Mouse (Mus musculus): ENCODE results near the gene Olfr31.

The Olfr31 gene

GRCm38 (mm10) chr14:14322528-14322927 is at the start of gene Olfr31:
Gene Olfr31 (plus strand): TSS chr14:14322828.
- no peak for DNase-seq (ENCODE audit: low read depth in 2 of 2, low spot score in 2 of 2)

GRCm38 (mm10) chr14:14294426-14294825 is 28.2 kb upstream of the Olfr31 start:
- DNase-seq (ENCODE audit: low read depth in 2 of 2, low spot score in 2 of 2), result no peak

DNA sequence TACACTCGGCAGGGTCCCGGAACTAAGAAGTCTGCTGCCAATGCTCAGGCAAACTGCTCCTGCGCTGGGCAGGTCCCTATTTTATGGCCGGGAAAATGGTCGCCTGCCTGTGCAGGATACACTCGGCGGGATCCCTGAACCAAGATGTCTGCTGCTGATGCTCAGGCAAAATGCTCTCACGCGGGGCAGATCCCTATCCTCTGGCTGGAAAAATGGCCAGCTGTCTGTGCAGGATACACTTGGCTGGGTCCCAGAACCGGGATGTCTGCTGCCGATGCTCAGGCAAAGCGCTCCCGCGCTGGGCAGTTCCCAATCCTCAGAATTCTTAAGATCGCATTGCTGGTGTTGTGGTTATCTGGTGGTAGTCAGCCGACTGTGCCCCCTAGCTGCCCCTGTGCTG is 13.7 kb upstream of the Olfr31 start:
- no peak for DNase-seq (ENCODE audit: low read depth in 2 of 2, low spot score in 2 of 2)

- DNase-seq (ENCODE audit: low read depth in 2 of 2, low spot score in 2 of 2), result no peak
Measured at GRCm38 (mm10) chr14:14309416-14309815, 13.2 kb upstream of the Olfr31 start.

DNA sequence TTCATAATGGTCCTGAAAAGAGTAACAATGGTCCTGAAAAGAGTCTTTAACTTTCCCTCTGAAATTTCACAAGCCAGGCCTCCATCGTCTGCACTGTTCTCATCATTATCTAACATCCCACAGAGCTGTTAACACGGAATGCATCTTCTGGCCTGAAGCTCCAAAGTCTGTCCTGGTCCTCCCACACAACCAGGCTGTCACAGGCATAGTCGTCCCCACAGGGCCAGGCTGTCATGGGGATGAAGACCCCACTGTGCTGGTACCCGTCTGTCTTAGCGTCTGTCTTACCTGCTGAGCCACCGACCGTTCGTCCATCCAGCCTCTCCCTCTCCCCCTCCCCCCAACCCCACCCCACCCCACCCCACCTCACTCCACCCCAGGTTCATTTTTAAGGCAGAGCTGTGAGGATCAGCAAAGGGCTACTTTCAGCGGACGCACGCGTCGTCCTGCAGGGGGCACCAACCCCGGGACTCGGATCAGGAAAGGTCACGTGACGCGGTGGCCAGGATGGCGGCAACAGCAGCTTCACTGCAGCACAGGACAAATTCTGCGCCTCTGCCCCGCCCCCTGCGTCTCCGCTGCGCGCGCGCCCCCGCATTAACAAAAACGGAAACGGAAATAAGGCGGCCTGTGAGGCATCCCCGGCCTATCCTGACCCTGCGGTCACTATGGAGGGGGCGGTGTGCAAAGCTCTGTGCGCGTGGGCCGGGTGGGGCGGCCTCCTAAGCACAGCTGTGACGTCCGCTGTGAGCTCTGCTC is 22.7 kb downstream of the Olfr31 start:
- DNase-seq (ENCODE audit: low read depth in 2 of 2, low spot score in 2 of 2), result peak; percentile 92 to 94

- peak; percentile 69 to 76 for DNase-seq (ENCODE audit: low read depth in 2 of 2, low spot score in 2 of 2)
Measured at GRCm38 (mm10) chr14:14345948-14346812, 23.6 kb downstream of the Olfr31 start, which contains the start of gene Il3ra. Gene Il3ra (plus strand): TSS chr14:14346275.

GRCm38 (mm10) chr14:14346813-14347100 is 24.1 kb downstream of the Olfr31 start:
- no peak for DNase-seq (ENCODE audit: low read depth in 2 of 2, low spot score in 2 of 2)

DNA sequence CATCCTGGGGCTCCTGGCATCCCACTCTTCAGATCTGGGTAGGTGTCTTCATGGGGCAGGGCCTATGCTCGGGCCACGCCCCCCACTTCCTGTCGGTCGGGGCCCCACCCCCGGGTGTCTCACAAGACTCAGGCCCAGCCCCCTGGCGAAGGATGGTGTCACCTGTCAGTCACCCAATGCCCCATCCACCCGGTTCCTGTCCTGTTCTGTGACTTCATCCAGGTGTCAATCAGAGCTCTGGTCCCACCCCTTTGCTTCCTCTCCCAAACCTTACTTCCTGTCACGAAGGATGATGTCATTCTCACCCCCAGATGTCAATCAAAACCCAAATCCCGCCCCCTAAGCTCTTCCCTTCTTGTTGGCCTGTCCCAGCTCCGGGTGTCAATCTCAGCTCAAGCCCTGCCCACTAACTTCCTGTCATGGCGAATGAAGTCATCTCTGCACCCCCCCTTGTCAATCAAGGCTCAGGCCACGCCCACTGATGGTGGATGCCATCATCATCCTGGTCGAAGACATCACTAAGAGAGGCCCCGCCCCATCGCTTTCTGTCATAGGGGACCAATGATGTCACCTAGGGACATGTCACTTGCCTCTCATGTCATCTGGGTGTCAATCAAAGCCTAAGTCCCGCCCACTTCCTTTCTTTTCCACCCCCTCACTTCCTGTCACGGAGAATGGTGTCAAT is 24.7 kb downstream of the Olfr31 start:
- DNase-seq (ENCODE audit: low read depth in 2 of 2, low spot score in 2 of 2), result peak; percentile 55 to 62

DNA sequence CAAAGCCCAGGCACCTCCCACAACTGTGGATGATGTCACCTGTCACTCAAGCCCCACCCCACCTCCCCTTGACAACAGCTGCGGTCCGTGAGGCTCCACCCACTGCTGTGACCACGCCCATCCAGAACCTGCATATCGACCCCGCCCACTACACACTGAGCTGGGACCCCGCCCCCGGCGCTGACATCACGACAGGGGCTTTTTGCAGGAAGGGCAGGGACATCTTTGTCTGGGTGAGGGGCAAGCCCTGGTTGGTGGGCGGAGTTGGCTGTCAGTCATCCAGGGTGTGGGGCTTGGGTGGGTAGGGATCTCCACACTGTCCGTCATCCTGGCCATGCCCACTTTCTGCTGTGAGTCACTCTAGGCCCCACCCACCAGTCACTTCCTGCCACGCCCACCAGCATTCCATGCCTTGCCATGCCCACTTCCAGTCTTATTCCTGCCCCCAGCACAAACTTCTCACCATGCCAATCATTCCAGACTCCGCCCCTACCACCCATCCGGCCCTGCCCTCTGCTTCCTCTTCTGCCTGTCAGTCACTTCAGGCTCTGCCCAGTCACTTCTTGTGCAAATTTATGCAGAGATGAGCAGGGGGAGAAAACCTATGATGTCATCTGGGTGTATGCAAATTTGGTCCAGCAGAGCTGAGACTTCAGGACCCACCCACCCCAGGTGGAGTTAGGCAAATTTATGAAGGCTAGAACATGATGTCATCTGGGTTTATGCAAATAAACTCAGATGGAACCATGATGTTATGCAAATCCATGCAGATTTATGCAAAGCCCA is 25.4 kb downstream of the Olfr31 start:
- peak; percentile 45 to 49 for DNase-seq (ENCODE audit: low read depth in 2 of 2, low spot score in 2 of 2)

- peak in 1 of 2 experiments; percentile 13 for DNase-seq (ENCODE audit: low read depth in 2 of 2, low spot score in 2 of 2)
Measured at GRCm38 (mm10) chr14:14348674-14349401, 26.2 kb downstream of the Olfr31 start.

GRCm38 (mm10) chr14:14349485-14350262 is 27.0 kb downstream of the Olfr31 start:
- DNase-seq (ENCODE audit: low read depth in 2 of 2, low spot score in 2 of 2), result peak; percentile 61 to 67

DNA sequence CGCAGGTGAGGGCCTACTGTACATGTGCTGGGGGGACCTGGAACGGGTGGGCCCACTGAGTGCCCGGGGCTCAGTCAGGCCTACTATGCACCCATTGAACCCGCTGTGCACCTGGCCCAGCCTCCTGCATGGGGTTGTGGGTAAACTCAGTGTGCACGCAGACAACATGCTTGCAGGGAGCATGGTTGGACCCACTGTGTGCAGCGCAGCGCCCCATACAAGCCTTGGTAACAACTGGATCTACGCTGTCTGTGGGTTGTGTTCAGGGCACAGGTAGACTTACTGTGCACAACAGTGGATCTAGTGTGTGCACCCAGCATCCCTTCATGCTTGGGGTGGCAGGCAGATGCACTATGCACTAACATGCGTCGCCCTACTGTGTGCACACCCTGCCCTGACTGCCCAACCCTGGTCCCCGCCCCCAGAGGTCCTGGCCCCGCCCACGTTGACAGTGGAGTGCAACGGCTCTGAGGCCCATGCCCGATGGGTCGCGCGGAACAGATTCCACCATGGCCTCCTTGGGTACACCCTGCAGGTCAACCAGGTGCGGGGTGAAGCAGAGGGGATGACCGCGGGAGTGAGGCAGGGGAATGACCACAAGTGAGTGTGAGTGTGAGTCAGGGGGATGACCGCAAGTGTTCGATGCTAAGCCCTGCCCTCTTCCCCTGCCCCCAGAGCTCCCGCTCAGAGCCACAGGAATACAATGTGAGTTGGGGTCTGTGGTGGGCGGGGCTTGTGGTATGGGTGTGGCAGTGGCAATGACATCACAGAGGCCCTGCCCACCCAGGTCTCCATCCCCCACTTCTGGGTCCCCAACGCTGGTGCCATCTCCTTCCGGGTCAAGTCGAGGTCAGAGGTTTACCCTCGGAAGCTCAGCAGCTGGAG is 27.9 kb downstream of the Olfr31 start:
- peak in 1 of 2 experiments; percentile 7 for DNase-seq (ENCODE audit: low read depth in 2 of 2, low spot score in 2 of 2)

DNA sequence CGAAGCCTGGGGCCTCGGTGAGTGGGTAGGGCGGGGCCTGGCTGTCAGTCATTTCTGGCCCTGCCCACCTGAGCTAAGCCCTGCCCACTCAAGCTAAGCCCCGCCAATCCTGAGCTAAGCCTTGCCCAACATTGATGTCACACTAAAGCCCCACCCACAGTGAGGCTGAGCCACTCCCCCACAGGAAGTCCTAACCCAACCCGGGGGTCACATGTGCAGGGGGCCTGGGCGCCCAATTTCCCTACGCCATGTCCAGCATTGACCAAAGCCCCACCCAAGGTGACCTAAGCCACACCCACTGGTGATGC is 28.5 kb downstream of the Olfr31 start:
- DNase-seq (ENCODE audit: low read depth in 2 of 2, low spot score in 2 of 2), result no peak

DNA sequence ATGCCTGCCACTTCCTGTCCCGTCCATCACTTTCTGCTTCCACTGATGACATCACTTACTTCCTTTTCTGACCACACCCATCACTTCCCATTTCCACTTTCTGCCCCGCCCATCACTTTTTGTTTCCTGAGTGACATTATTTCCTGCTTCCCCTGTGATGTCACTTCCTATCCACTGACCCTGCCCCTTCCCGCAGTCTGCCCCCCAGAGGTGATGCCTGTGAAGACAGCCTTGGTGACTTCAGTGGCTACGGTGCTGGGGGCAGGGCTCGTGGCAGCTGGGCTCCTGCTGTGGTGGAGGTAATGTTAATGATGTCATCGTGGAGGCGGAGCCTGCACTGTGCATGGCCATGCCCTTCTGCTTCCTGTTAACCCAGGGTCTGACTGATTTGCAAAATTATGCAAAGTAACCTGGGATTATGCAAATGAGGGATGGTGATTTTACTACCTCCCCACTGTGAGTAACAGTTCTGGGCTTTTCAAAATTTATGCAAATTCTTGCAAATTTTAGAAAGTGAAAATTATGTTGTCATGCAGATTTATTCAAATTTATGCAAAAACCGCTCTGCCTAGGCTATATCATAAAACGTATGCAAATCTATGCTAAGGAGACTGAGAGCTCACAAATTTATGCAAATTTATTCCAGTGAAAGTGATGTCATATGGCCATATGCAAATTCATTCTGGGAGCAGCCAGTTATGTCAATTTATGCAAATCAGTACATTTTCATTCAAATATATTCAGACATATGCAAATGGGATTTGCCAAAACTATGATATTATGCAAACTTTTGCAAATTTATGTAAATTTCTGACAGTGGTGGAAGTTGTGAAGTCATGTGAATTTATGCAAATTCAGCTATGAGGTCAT is 29.3 kb downstream of the Olfr31 start:
- DNase-seq (ENCODE audit: low read depth in 2 of 2, low spot score in 2 of 2), result no peak

DNA sequence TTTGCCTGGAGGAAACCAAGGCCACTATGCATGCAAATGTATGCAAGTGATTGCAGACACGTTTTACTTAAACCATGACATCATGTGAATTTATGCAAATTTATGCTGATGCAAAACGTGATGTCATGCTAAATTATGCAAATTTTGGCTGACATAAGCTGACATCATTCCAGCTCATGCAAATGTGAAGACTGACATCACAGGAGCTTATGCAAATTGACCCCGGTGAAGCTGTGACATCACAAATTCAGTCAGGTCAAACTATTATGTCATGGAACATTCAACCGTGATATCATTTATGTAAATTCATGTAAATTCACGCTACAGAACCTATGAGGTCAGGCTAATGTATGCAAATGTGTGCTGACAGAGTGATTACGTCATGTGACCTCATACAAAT is 30.0 kb downstream of the Olfr31 start:
- DNase-seq (ENCODE audit: low read depth in 2 of 2, low spot score in 2 of 2), result peak in 1 of 2 experiments; percentile 12

GRCm38 (mm10) chr14:14353081-14353732 is 30.6 kb downstream of the Olfr31 start:
- peak in 1 of 2 experiments; percentile 10 for DNase-seq (ENCODE audit: low read depth in 2 of 2, low spot score in 2 of 2)

Data from CD8-positive naive resting alpha-beta T cell, adult 2 months (primary cell).